Mouse (Mus musculus) heart, postnatal 0 days (tissue): Measurements from ENCODE around the gene Rsad2. TPM values are rescaled to one million over a fixed set of nuclear protein-coding genes. Genes with fewer than 3 reads are reported as not detected.

ENCODE experiments used
- ATAC-seq: fragments of 200-750 bp; cut with Nextera tagmentation; 2 replicates; pipeline ENCODE4 v1.8.0; 2017; ENCODE audit warnings: low read depth, moderate number of reproducible peaks, moderate library complexity; ENCODE audit not compliant: insufficient read depth
- DNase-seq: peaks from one replicate; pipeline ENCODE4 v3.0.0-alpha.2; 2016; ENCODE audit warnings: low spot score
- H3K27ac ChIP-seq: fragments of 300-500 bp; sonication (generic); 2 replicates; pipeline ENCODE4 v1.5.1; 2014; ENCODE audit warnings: low read depth, mild to moderate bottlenecking
- H3K27me3 ChIP-seq: fragments of 300-500 bp; sonication (generic); 2 replicates; pipeline ENCODE4 v1.6.1; 2014; ENCODE audit warnings: low read length, mixed read lengths; ENCODE audit not compliant: control insufficient read depth, insufficient read depth
- H3K36me3 ChIP-seq: fragments of 300-500 bp; sonication (generic); replicated peaks from 2 replicates; pipeline ENCODE4 v1.6.1; 2014; ENCODE audit warnings: low read length, mixed read lengths; ENCODE audit not compliant: control insufficient read depth, insufficient read depth
- H3K4me1 ChIP-seq: fragments of 300-500 bp; sonication (generic); 2 replicates; pipeline ENCODE4 v1.6.1; 2014; ENCODE audit warnings: antibody characterized with exemption; ENCODE audit not compliant: control insufficient read depth, insufficient read depth
- H3K4me2 ChIP-seq: fragments of 300-500 bp; sonication (generic); 2 replicates; pipeline ENCODE4 v1.6.1; 2014; ENCODE audit warnings: low read depth, mild to moderate bottlenecking, low read length, moderate library complexity
- H3K4me3 ChIP-seq: fragments of 300-500 bp; sonication (generic); 2 replicates; pipeline ENCODE4 v1.5.1; 2014; ENCODE audit warnings: low read depth, low read length
- H3K9ac ChIP-seq: fragments of 300-500 bp; sonication (generic); replicated peaks from 2 replicates; pipeline ENCODE4 v1.6.1; 2014; ENCODE audit warnings: low read depth, low read length, mixed read lengths
- H3K9me3 ChIP-seq: fragments of 300-500 bp; sonication (generic); replicated peaks from 2 replicates; pipeline ENCODE4 v1.6.1; 2016; ENCODE audit warnings: low read length; ENCODE audit not compliant: control insufficient read depth
- CTCF ChIP-seq: IDR thresholded peaks from 2 replicates; pipeline ENCODE4 v1.5.1; 2016; ENCODE audit warnings: antibody characterized with exemption, control low read depth, low read depth
- EP300 ChIP-seq: IDR thresholded peaks from 2 replicates; pipeline ENCODE4 v1.6.1; 2016; ENCODE audit warnings: antibody characterized with exemption, low read depth
- WGBS: fragments of 180-500 bp; shearing (Covaris S2); extraction: QIAGEN DNeasy Blood & Tissue Kit; methylation state at CpG from one replicate; pipeline ENCODE4 v1.1.7; 2014; 5-methylcytosine and 5-hydroxymethylcytosine counted together
- polyA plus RNA-seq: library from polyadenylated mRNA; unstranded; fragments of >200 nt; fragmentation: Nextera tagmentation; extraction: Ambion mirVana; gene quantifications from 2 replicates; pipeline ENCODE4 v1.2.1, GENCODE M21; 2015
- total RNA-seq: library from RNA; depleted of rRNA; stranded (reverse); fragments of >200 nt; gene quantifications from 2 replicates; pipeline ENCODE4 v1.2.3, GENCODE M21; 2014; ENCODE audit warnings: low replicate concordance

Gene Rsad2
- total and polyA plus RNA-seq, 2 experiments from 2014 or later, result 4.3 to 4.8 TPM

GRCm38 (mm10) chr12:26415104-26415771 is 41.0 kb downstream of the Rsad2 start, which contains the start of gene Rnf144a:
Gene Rnf144a (minus strand): TSS chr12:26415254.
- H3K4me2 ChIP-seq, result peak within 1 kb of the TSS; percentile 68
- H3K27ac ChIP-seq, result peak within 1 kb of the TSS; percentile 65
- TF ChIP-seq CTCF (peak; percentile 82), EP300 (no peak)
- peak within 1 kb of the TSS; percentile 82 for H3K4me3 ChIP-seq
- peaks cover 9% of the 10 kb centered on the region; the same call in 1 of the 2 replicates for H3K27me3 ChIP-seq
- H3K4me1 ChIP-seq, result peaks cover 12% of the 10 kb centered on the region; the same call in 1 of the 2 replicates
- ATAC-seq (peak; percentile 87), DNase-seq (peak; percentile 78)
- no peaks in the 10 kb centered on the region for H3K36me3 ChIP-seq
- peak within 1 kb of the TSS; percentile 77 for H3K9ac ChIP-seq
- under 1% methylated on average over 31 of the region's 45 CpGs for WGBS
- H3K9me3 ChIP-seq, result no peaks in the 10 kb centered on the region

- Histone ChIP-seq H3K4me1 (peaks cover 13% of the 10 kb centered on the region; the same call in 1 of the 2 replicates), H3K9ac (peak overlapping the region; percentile 77), H3K27me3 (peaks cover 9% of the 10 kb centered on the region; the same call in 1 of the 2 replicates), H3K4me3 (peak overlapping the region; percentile 82), H3K36me3 (no peaks in the 10 kb centered on the region), H3K27ac (peak overlapping the region; percentile 65), H3K4me2 (peak overlapping the region; percentile 68), H3K9me3 (no peaks in the 10 kb centered on the region)
- DNase-seq (no peak), ATAC-seq (peak; percentile 71)
- TF ChIP-seq CTCF (no peak), EP300 (no peak)
- WGBS, result under 1% methylated on average over 64 of the region's 64 CpGs
Observed at GRCm38 (mm10) chr12:26414451-26415103, 41.7 kb downstream of the Rsad2 start.

- H3K27me3 ChIP-seq, result peaks cover 9% of the 10 kb centered on the region; the same call in 1 of the 2 replicates
- TF ChIP-seq CTCF (no peak), EP300 (no peak)
- no peak for DNase-seq
- peak overlapping the region; percentile 77 for H3K9ac ChIP-seq
- H3K27ac ChIP-seq, result peak overlapping the region; percentile 65
- no peaks in the 10 kb centered on the region for H3K36me3 ChIP-seq
- H3K9me3 ChIP-seq, result no peaks in the 10 kb centered on the region
- WGBS, result 51% methylated on average over 8 of the region's 8 CpGs
- peak overlapping the region; percentile 82 for H3K4me3 ChIP-seq
- H3K4me1 ChIP-seq, result peaks cover 19% of the 10 kb centered on the region; the same call in 1 of the 2 replicates
- H3K4me2 ChIP-seq, result peak overlapping the region; percentile 68
- no peak for ATAC-seq
Observed at GRCm38 (mm10) chr12:26413961-26414411, 42.3 kb downstream of the Rsad2 start.

GRCm38 (mm10) chr12:26412802-26413201 is 43.5 kb downstream of the Rsad2 start:
- H3K36me3 ChIP-seq, result no peaks in the 10 kb centered on the region
- H3K4me2 ChIP-seq, result peak overlapping the region; percentile 68
- no peak for DNase-seq
- TF ChIP-seq EP300 (no peak), CTCF (no peak)
- H3K4me3 ChIP-seq, result peak overlapping the region; percentile 82; the same call in 1 of the 2 replicates
- no peaks in the 10 kb centered on the region for H3K9me3 ChIP-seq
- H3K4me1 ChIP-seq, result peaks cover 19% of the 10 kb centered on the region; the same call in 1 of the 2 replicates
- H3K27ac ChIP-seq, result 0 out of 2 replicates have a peak overlapping the region, but pooled peaks have one; percentile 47
- WGBS, result 66% methylated on average over 6 of the region's 6 CpGs
- H3K27me3 ChIP-seq, result peaks cover 12% of the 10 kb centered on the region; the same call in 1 of the 2 replicates
- no peak overlapping the region; the same call in 1 of the 2 replicates for H3K9ac ChIP-seq
- ATAC-seq, result no peak

- Histone ChIP-seq H3K9ac (no peak overlapping the region), H3K4me3 (no peak overlapping the region), H3K4me2 (peak overlapping the region; percentile 68; the same call in 1 of the 2 replicates), H3K27me3 (peaks cover 12% of the 10 kb centered on the region; the same call in 1 of the 2 replicates), H3K36me3 (no peaks in the 10 kb centered on the region), H3K9me3 (no peaks in the 10 kb centered on the region), H3K4me1 (peaks cover 19% of the 10 kb centered on the region; the same call in 1 of the 2 replicates), H3K27ac (no peak overlapping the region)
- 35% methylated on average over 10 of the region's 10 CpGs for WGBS
- TF ChIP-seq CTCF (no peak), EP300 (no peak)
- DNase-seq, result no peak
- ATAC-seq, result no peak
Observed at GRCm38 (mm10) chr12:26411841-26412450, 44.3 kb downstream of the Rsad2 start.
